Mouse (Mus musculus): ENCODE measurements around the gene Abcc10. TPM values are rescaled to one million over a fixed set of nuclear protein-coding genes. Genes with fewer than 3 reads are reported as not detected.

Abcc10 gene
- 1 to 10 TPM; 5.3 to 5.9 TPM for total RNA-seq (2023)

GRCm38 (mm10) chr17:46327906-46328534 lies at the start of gene Abcc10:
Abcc10 (minus strand) TSS chr17:46328352.

GRCm38 (mm10) chr17:46297364-46298219 lies 30.6 kb downstream of the Abcc10 start, which contains the start of gene Dlk2:
Dlk2 (plus strand) TSS chr17:46297421.

GRCm38 (mm10) chr17:46282483-46283123 lies 45.5 kb downstream of the Abcc10 start, which contains the start of gene Tjap1:
Tjap1 (minus strand) TSS chr17:46283026.

GRCm38 (mm10) chr17:46253452-46254084 lies 74.6 kb downstream of the Abcc10 start, which contains the start of gene Lrrc73:
Lrrc73 (plus strand) TSS chr17:46253531.

Other genes with a start within 250 kb of the Abcc10 start
- gene Mrps18a, start 217.4 kb downstream of the Abcc10 start, total RNA-seq (2023) = 10 to 100 TPM; 23.0 to 23.2 TPM
- gene Rsph9, start 184.1 kb downstream of the Abcc10 start, total RNA-seq (2023) = 1 to 10 TPM in 1 of 2 experiments, under 1 TPM in 1; 0.62 to 1.3 TPM
- gene Mad2l1bp, start 174.8 kb downstream of the Abcc10 start, total RNA-seq (2023) = 10 to 100 TPM; 17.5 to 21.9 TPM
- 100 to 1,000 TPM; 124 to 126 TPM for gene Gtpbp2, start 167.3 kb downstream of the Abcc10 start, total RNA-seq (2023)
- 10 to 100 TPM; 18.3 to 20.1 TPM for gene Polh, start 125.7 kb downstream of the Abcc10 start, total RNA-seq (2023)
- 10 to 100 TPM; 21.3 to 22.6 TPM for gene Xpo5, start 125.6 kb downstream of the Abcc10 start, total RNA-seq (2023)
- gene Polr1c, start 80.3 kb downstream of the Abcc10 start, total RNA-seq (2023) = 10 to 100 TPM; 20.6 to 23.0 TPM
- 10 to 100 TPM; 86.2 to 94.1 TPM for gene Yipf3, start 80.3 kb downstream of the Abcc10 start, total RNA-seq (2023)
- gene Lrrc73, start 74.8 kb downstream of the Abcc10 start, total RNA-seq (2023) = 1 to 10 TPM; 1.0 to 1.2 TPM
- gene Tjap1, start 45.3 kb downstream of the Abcc10 start, total RNA-seq (2023) = 10 to 100 TPM; 23.3 to 27.7 TPM
- gene Dlk2, start 30.9 kb downstream of the Abcc10 start, total RNA-seq (2023) = not detected
- 1 to 10 TPM; 5.0 to 9.9 TPM for gene Zfp318, start 55.4 kb upstream of the Abcc10 start, total RNA-seq (2023)
- not detected for gene Crip3, start 100.6 kb upstream of the Abcc10 start, total RNA-seq (2023)
- gene Slc22a7, start 110.1 kb upstream of the Abcc10 start, total RNA-seq (2023) = not detected
- gene Ttbk1, start 159.3 kb upstream of the Abcc10 start, total RNA-seq (2023) = not detected
- 1 to 10 TPM; 3.7 to 5.4 TPM for gene Dnph1, start 168.4 kb upstream of the Abcc10 start, total RNA-seq (2023)
- gene Cul9, start 218.0 kb upstream of the Abcc10 start, total RNA-seq (2023) = 1 to 10 TPM; 3.3 to 4.3 TPM
- gene Srf, start 227.8 kb upstream of the Abcc10 start, total RNA-seq (2023) = 10 to 100 TPM; 51.5 to 56.3 TPM

All from neutrophil, adult 59 days (primary cell).